Mouse (Mus musculus) macrophage (primary cell): Measurements from ENCODE around the gene Rfx1. TPM values are rescaled to one million over a fixed set of nuclear protein-coding genes. Genes with fewer than 3 reads are reported as not detected.

Source experiments
- H3K27ac ChIP-seq: fragments of 350-480 bp; formaldehyde crosslinking; 2 replicates; pipeline ENCODE4 v1.9.0; 2021
- H3K36me3 ChIP-seq: fragments of 350-480 bp; formaldehyde crosslinking; 2 replicates; pipeline ENCODE4 v1.9.0; 2021; ENCODE audit errors: inconsistent target
- H3K4me3 ChIP-seq: fragments of 350-480 bp; formaldehyde crosslinking; 2 replicates; pipeline ENCODE4 v1.9.0; 2021; ENCODE audit errors: inconsistent target
- H3K79me2 ChIP-seq: fragments of 350-480 bp; formaldehyde crosslinking; 2 replicates; pipeline ENCODE4 v1.9.0; 2021; ENCODE audit errors: inconsistent target
- WGBS: methylation state at CpG from one replicate; pipeline ENCODE4 v1.1.7; 2026; ENCODE audit warnings: inconsistent platforms; ENCODE audit not compliant: missing documents; 5-methylcytosine and 5-hydroxymethylcytosine counted together
- polyA plus RNA-seq: library from polyadenylated mRNA; stranded (reverse); fragments of 250-400 nt; gene quantifications from 3 replicates; pipeline ENCODE4 v1.2.4, GENCODE M21; 2018; ENCODE audit warnings: inconsistent platforms

Rfx1 gene
- polyA plus RNA-seq, 1 experiment from 2014 or later: 3.6 TPM

GRCm38 (mm10) chr8:84068316-84069035 is 1.8 kb downstream of the Rfx1 start:
- H3K27ac ChIP-seq: peak overlapping the region; percentile 32; the same call in 1 of the 2 replicates
- H3K4me3 ChIP-seq: no peak overlapping the region
- WGBS: 78% methylated on average over 12 of the region's 12 CpGs

DNA sequence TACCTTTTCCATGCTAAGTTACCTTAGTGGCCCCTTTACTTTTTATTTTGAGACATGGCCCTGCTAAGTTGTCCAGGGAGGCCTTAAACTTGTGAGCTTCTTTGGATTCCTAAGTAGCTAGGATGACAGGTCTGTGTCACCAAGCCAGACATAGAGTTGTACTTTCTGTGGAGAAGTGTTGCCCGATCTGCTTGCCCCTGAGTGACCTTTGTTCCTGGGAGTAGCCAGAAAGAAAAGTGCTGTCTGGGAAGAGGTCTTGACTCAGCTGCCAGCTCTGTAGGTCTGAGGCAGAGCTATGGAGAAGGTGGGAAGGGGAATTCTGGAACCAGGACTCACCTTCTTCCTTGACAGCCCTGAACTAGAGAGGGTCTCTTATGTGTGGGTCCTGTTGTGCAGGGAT is 2.5 kb downstream of the Rfx1 start:
- Histone ChIP-seq H3K79me2 (peaks cover 67% of the 10 kb centered on the region), H3K4me3 (no peak overlapping the region), H3K27ac (peak overlapping the region; percentile 32), H3K36me3 (no peaks in the 10 kb centered on the region)
- 82% methylated on average over 1 of the region's 1 CpGs for WGBS

More at GRCm38 (mm10) chr8:84068316-84069035, 1.8 kb downstream of the Rfx1 start:
- H3K36me3 ChIP-seq: no peaks in the 10 kb centered on the region
- peaks cover 62% of the 10 kb centered on the region for H3K79me2 ChIP-seq

DNA sequence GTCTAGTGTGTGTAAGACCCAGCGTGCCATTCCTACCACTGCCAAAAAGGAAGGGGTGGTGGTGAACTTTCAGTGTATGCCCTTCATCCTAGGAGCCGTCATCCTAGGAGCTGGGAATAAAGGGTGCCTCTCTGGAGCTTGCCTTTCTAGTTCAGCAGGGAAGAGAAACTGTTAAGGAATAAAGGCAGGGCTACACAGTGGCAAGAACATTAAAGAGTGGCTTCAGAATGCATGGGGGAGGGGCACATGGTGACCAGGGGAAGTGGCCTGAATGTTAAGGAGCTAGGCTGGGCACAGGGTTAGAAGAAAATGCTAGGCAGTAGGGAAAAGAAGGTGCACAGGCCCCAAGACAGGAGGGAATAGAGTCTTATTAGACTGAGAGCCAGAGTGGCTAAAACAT is 3.1 kb downstream of the Rfx1 start:
- peak overlapping the region; percentile 32 for H3K27ac ChIP-seq
- 95% methylated on average over 2 of the region's 2 CpGs for WGBS
- H3K79me2 ChIP-seq: peaks cover 73% of the 10 kb centered on the region
- no peak overlapping the region for H3K4me3 ChIP-seq
- H3K36me3 ChIP-seq: no peaks in the 10 kb centered on the region

- H3K4me3 ChIP-seq: no peak overlapping the region
- peak overlapping the region; percentile 32 for H3K27ac ChIP-seq
- peaks cover 73% of the 10 kb centered on the region for H3K79me2 ChIP-seq
- 58% methylated on average over 5 of the region's 5 CpGs for WGBS
- H3K36me3 ChIP-seq: no peaks in the 10 kb centered on the region; the same call in 1 of the 2 replicates
Measured at GRCm38 (mm10) chr8:84070241-84070640, 3.6 kb downstream of the Rfx1 start.

- peaks cover 73% of the 10 kb centered on the region for H3K79me2 ChIP-seq
- H3K27ac ChIP-seq: no peak overlapping the region
- H3K4me3 ChIP-seq: no peak overlapping the region
- 97% methylated on average over 2 of the region's 2 CpGs for WGBS
- no peaks in the 10 kb centered on the region; the same call in 1 of the 2 replicates for H3K36me3 ChIP-seq
Measured at GRCm38 (mm10) chr8:84070667-84071066, 4.0 kb downstream of the Rfx1 start.

DNA sequence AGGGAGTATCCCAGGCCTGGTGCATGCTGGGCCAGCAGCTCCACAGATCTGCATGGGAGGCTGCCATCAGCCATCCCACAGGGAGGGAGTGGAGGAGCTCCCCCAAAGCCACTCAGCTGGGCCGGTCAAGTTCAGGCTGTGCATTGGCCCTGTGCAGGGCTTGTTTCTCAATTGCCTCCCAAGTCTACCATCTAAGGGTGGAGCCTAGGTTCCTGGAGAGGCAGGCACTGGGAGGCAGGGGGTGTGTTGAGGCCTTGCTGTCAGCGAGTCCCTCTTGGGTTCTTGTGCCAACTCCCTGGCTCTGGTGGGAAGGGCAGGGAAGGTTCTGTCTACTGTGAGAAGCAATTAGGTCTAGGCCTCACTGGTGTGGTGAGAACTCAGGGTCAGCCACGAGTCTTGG is 5.3 kb downstream of the Rfx1 start:
- Histone ChIP-seq H3K27ac (no peak overlapping the region), H3K4me3 (no peak overlapping the region), H3K79me2 (peaks cover 73% of the 10 kb centered on the region), H3K36me3 (no peaks in the 10 kb centered on the region; the same call in 1 of the 2 replicates)
- 74% methylated on average over 3 of the region's 3 CpGs for WGBS

- H3K79me2 ChIP-seq: peaks cover 72% of the 10 kb centered on the region
- H3K27ac ChIP-seq: no peak overlapping the region
- H3K4me3 ChIP-seq: no peak overlapping the region
- 98% methylated on average over 10 of the region's 10 CpGs for WGBS
- no peaks in the 10 kb centered on the region; the same call in 1 of the 2 replicates for H3K36me3 ChIP-seq
Measured at GRCm38 (mm10) chr8:84072321-84072720, 5.7 kb downstream of the Rfx1 start.

- H3K4me3 ChIP-seq: no peak overlapping the region
- WGBS: 92% methylated on average over 10 of the region's 10 CpGs
- no peaks in the 10 kb centered on the region; the same call in 1 of the 2 replicates for H3K36me3 ChIP-seq
- no peak overlapping the region for H3K27ac ChIP-seq
- H3K79me2 ChIP-seq: peaks cover 61% of the 10 kb centered on the region
Measured at GRCm38 (mm10) chr8:84073230-84073976, 6.8 kb downstream of the Rfx1 start.

DNA sequence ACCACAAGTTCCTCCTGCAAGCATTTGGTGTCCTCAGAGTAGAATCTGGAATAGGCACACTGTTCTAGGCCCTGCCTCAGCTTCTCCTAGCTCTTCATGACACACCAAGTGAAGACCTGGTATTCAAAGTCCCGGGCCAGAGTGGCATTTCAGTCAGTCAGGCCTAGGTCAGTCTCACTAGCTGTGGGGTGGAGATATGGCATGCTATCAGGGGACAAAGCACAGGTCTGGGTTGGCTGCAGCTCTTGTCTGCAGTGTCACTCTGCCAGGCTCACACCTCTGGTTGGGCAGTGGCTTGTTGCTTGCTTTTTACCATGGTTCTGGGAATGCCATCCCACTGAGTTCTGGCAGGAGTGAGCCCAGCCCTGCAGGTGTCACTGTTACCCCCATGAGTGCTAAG is 9.8 kb downstream of the Rfx1 start:
- H3K4me3 ChIP-seq: no peak overlapping the region
- H3K79me2 ChIP-seq: peaks cover 31% of the 10 kb centered on the region
- WGBS: 75% methylated on average over 1 of the region's 1 CpGs
- H3K36me3 ChIP-seq: peaks cover 15% of the 10 kb centered on the region; the same call in 1 of the 2 replicates
- H3K27ac ChIP-seq: no peak overlapping the region

DNA sequence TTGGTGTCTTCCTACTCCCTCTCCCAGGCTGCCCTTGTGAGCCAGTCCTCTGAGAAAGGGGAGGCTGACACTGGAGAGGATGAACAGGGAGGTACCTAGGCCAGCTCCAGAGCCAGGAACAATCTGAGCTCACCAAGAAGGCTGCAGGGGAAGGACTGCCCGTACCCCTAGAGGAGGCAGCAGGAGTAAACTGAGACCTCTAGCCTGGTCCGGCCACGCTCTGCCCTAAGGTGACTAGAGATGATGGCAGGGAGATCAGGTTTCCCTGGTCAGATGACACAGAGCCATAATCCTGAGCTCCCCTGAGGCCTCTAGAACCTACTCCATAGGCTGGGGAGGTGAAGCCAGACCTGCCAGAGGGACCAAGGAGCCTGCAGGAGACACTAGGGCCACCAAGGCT is 10.2 kb downstream of the Rfx1 start:
- Histone ChIP-seq H3K4me3 (no peak overlapping the region), H3K36me3 (peaks cover 15% of the 10 kb centered on the region; the same call in 1 of the 2 replicates), H3K79me2 (peaks cover 27% of the 10 kb centered on the region), H3K27ac (no peak overlapping the region)
- WGBS: 94% methylated on average over 3 of the region's 3 CpGs

DNA sequence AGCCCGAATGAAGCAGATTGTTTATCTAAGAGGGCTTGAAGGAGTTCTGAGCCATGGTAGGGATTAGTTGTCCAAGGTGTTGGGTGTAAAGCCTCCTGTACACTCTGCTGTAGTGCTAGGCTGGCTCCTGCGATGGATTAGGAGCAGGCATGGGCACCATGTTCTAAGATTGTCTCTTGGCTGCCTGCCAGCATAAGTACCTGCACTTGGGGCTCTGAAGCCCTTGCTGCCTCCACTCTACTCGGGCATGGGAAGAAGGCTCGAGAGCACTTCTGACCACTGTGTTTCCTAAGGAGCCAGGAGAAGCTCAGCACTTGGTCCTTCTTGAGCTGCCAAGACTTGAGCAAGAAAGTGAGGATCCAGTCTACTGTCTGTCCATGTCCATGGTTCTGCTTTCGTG is 12.6 kb downstream of the Rfx1 start:
- 93% methylated on average over 5 of the region's 5 CpGs for WGBS
- H3K4me3 ChIP-seq: no peak overlapping the region
- peaks cover 39% of the 10 kb centered on the region for H3K36me3 ChIP-seq
- no peak overlapping the region for H3K27ac ChIP-seq
- peaks cover 5% of the 10 kb centered on the region; the same call in 1 of the 2 replicates for H3K79me2 ChIP-seq

DNA sequence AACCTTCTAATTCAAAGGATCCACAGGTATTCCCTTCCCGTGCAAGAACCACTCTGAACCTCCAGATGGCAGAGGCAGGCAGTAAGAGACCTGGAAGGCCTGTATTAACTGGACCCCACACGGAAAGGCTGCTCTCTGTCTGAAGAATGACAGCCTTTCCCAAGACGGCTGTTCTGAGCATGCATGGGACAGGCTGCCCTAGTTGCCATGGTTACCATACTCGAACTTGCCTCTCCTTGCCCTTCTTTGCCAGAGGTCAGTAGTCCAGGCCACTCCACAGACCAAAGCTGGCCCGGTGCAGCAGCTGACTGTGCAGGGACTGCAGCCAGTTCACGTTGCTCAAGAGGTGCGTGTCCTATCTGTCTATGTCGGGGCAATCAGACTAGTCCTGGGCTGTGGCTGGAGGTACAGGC is 17.2 kb downstream of the Rfx1 start:
- Histone ChIP-seq H3K36me3 (peaks cover 47% of the 10 kb centered on the region), H3K27ac (no peak overlapping the region), H3K79me2 (no peaks in the 10 kb centered on the region), H3K4me3 (no peak overlapping the region)
- 94% methylated on average over 8 of the region's 8 CpGs for WGBS

DNA sequence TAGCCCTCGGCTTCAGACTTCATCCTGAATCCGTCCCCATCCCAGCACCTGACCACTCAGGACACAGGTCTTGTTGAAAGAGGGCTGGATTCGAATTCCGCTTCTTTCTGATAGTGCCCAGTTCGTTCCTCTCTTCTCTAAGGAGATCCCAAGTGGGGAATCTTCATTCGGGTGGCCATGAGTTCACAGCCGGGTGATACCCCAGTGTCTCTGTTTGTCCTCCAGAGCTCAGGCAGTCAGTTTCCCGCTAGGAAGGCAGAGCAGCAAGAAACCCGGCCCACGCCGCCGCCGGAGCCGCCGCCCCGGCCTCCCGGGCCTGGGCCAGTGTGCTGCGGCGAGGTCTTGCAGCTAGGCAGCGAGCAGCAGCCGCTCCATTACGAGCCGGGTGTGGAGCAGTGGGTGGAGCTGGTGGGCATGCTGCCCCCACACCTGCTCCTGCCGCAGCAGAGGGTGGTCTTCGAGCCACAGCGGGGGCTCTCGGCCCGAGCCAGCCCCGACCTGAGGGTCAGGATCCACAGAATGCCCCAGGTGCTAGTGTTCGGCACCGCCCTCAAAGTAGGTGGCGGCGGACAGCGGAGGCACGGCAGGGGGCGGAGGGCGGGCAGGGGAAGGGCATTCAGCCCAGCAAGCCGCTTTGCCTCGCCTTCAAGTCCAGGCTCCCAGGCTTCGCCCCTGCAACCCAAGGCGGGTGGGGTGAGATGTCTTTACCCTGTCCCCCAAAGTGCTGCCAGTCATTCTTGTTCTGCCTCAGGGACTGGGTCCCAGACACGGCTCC is 17.9 kb downstream of the Rfx1 start:
- H3K4me3 ChIP-seq: no peak overlapping the region
- no peak overlapping the region for H3K27ac ChIP-seq
- H3K79me2 ChIP-seq: no peaks in the 10 kb centered on the region
- H3K36me3 ChIP-seq: peaks cover 47% of the 10 kb centered on the region
- WGBS: 96% methylated on average over 36 of the region's 42 CpGs

DNA sequence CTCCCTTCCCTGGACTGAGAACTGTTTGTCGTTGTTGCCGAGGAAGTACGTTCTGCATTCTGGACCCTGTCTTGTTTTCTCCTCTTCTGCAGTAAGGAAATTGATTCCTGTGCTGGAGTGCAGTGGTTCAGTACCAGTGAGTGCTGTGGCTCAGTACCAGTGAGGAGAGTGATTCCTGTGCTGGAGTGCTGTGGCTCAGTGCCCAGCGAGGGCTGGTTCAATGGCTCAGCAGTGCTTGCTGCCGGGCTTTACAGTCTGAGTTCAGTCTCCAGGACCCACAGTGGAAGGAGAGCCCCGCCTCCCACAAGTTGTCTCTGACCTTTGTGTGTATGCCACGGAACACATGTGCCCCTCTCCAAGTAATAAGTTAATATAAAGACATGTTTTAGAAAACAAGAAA is 20.5 kb downstream of the Rfx1 start:
- WGBS: 97% methylated on average over 7 of the region's 7 CpGs
- no peak overlapping the region for H3K4me3 ChIP-seq
- H3K36me3 ChIP-seq: peaks cover 44% of the 10 kb centered on the region
- H3K27ac ChIP-seq: no peak overlapping the region
- no peaks in the 10 kb centered on the region for H3K79me2 ChIP-seq
